Mouse (Mus musculus): ENCODE measurements around the gene Pmch.

DNA sequence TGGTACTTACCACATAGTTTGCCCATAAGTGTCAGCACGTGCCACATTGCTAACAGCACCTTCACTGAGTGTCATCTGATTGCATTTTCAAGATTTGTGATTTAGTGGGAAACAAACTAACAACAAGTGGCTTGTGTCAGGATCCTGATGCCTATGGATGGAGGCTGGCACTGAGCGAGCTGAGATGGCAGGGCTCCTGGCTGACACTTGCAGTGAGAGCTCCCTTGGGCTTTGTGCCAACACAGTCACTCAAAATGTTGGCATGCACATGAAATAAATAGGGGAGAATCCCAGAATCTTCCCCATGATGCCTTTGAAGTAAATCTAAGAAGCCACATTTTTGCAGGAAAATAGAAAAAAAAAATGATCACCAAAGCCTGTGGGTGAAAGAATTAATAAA, 22.4 kb downstream of the Pmch start:
- TF ChIP-seq CTCF (IDR thresholded peaks at IDR 0.05; ENCODE audit: low read depth, low read length) (no peak), EP300 (IDR thresholded peaks at IDR 0.05; ENCODE audit: insufficient read depth, low read depth, low read length) (no peak), POLR2A (IDR thresholded peaks at IDR 0.05; ENCODE audit: insufficient read depth, low read length) (no peak)

Measured in ES-Bruce4 (cell line).